Mouse (Mus musculus): ENCODE measurements around the gene Hps4. TPM values are rescaled to one million over a fixed set of nuclear protein-coding genes. Genes with fewer than 3 reads are reported as not detected.

Gene Hps4
- polyA plus RNA-seq, 1 experiment from 2014 or later: 39.1 TPM

DNA sequence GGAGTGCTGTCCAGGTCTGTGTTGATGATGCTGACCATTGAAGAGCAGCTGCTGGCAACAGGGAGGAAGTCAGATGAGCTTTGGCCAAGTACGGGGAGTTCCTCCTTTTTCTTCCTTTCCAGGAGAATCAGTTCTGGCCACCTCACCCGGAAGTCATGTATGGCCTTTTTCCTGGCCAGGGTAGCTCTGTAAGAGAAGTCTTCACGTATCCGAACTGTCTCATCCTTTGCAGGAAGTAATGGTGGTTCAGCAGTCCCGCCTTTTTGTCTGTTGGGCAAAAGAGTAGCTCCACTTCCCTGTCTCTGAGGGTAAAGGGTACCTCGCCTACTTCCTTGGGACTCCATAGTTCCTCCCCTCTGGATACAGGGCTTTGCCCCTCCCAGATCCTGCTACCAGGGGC, 12.6 kb downstream of the Hps4 start:
- ATAC-seq (replicated peaks; ENCODE audit: low FRiP score): no peak
- WGBS: 84% methylated on average over 6 of the region's 6 CpGs

DNA sequence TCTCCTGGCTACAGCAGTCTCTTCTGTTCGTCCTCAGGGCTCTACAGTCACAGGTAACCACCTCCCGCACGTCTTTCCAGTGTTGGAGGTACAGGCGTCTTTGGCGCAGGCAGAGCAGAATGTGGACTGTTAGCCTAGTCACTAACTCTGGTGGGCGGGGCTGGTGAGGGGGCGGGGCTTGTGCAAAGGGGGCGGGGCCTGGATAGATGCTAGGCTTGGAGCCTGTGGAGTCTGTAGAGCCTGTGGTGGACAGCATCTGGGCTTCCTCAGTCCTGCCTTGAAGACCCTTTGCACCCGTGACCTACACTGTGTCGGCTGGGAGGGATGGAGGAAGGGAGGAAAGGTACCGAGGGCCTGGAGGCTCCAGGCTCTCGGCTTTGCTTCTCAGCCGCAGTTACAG, 13.0 kb downstream of the Hps4 start, which contains the start of gene Gm6583:
Gene Gm6583, minus strand, starts transcription at position 124 of the 400 bp plus-strand sequence.
- Histone ChIP-seq H3K4me2 (no peak within 1 kb of the TSS), H3K9ac (no peak within 1 kb of the TSS), H3K4me1 (no peaks in the 10 kb centered on the region), H3K36me3 (peaks cover 60% of the 10 kb centered on the region), H3K4me3 (replicated peaks) (no peak within 1 kb of the TSS), H3K27ac (no peak within 1 kb of the TSS), H3K27me3 (no peaks in the 10 kb centered on the region), H3K9me3 (replicated peaks) (no peaks in the 10 kb centered on the region)
- 62% methylated on average over 13 of the region's 13 CpGs for WGBS
- ATAC-seq (replicated peaks; ENCODE audit: low FRiP score): peak; percentile 22; the same call in 1 of the 2 replicates

More for the DNA sequence above, 12.6 kb downstream of the Hps4 start:
- Histone ChIP-seq H3K4me1 (no peaks in the 10 kb centered on the region), H3K4me3 (replicated peaks) (no peak overlapping the region), H3K4me2 (no peak overlapping the region), H3K36me3 (peaks cover 64% of the 10 kb centered on the region), H3K9me3 (replicated peaks) (no peaks in the 10 kb centered on the region), H3K9ac (no peak overlapping the region), H3K27me3 (no peaks in the 10 kb centered on the region), H3K27ac (no peak overlapping the region)

DNA sequence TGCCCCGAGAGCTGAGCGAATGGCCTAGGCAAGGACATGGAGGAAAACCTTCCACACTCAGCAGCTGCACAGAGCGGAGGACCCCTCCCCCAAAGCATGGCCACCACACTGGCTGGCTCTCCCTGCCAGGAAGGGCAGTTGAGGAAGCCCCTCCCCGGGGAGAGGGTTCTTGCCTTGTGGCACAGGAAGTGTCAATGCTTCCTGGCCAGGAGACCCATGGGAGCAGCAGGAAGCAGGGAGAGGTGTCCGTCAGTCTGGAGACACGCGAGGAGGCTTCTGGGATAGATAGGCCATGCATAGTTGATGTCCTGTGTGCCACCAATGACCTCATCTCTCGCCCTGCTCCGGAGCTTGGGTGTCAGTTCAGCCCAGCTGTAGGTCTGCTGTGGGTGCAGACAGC, 13.4 kb downstream of the Hps4 start:
- Histone ChIP-seq H3K4me2 (no peak overlapping the region), H3K4me3 (replicated peaks) (no peak overlapping the region), H3K27ac (no peak overlapping the region), H3K36me3 (peaks cover 58% of the 10 kb centered on the region), H3K27me3 (no peaks in the 10 kb centered on the region), H3K4me1 (no peaks in the 10 kb centered on the region), H3K9me3 (replicated peaks) (no peaks in the 10 kb centered on the region), H3K9ac (no peak overlapping the region)
- WGBS: 85% methylated on average over 9 of the region's 9 CpGs
- ATAC-seq (replicated peaks; ENCODE audit: low FRiP score): no peak

DNA sequence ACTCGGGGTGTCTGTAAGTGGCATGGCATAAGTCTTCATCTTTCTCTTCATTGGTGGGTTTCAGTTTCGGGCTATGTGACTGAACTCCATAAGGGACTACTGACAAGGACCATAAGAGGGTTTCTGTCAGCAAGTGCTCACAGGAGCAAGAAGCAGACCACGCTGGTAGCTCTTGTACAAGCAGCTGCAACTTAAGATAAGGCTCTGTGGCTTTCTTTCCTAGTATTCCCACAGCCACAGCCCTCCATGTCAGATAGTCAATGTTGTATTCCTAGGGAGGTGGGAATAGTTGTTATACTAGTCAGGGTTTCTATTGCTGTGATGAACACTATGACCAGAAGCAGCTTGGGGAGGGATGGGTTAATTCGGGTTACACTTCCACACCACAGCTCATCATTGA, 16.6 kb downstream of the Hps4 start:
- Histone ChIP-seq H3K9ac (no peak overlapping the region), H3K4me3 (replicated peaks) (no peak overlapping the region), H3K36me3 (peaks cover 56% of the 10 kb centered on the region), H3K27ac (no peak overlapping the region), H3K9me3 (replicated peaks) (no peaks in the 10 kb centered on the region), H3K4me2 (no peak overlapping the region), H3K27me3 (no peaks in the 10 kb centered on the region), H3K4me1 (no peaks in the 10 kb centered on the region)
- 87% methylated on average over 4 of the region's 4 CpGs for WGBS
- no peak for ATAC-seq (replicated peaks; ENCODE audit: low FRiP score)

DNA sequence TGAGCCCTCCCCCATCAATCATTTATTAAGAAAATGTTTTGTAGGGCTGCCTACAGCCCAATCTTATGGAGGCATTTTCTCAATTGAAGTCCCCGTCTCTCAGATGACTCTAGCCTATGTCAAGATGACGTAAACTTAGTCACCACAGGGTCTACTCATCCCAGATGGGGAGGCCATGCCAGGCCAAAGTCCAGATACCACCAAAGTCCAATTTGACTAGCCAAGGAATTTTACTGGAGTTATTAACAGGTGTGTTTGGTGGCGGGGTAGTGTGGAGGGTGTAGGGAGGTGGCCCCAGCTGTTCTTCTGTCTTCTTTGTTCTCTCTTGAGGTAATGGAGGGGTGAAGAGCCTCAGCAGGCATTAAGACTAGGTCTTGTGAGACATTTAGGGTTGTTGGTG, 17.2 kb downstream of the Hps4 start:
- Histone ChIP-seq H3K4me1 (no peaks in the 10 kb centered on the region), H3K27me3 (no peaks in the 10 kb centered on the region), H3K4me3 (replicated peaks) (no peak overlapping the region), H3K36me3 (peaks cover 56% of the 10 kb centered on the region), H3K27ac (no peak overlapping the region), H3K9me3 (replicated peaks) (no peaks in the 10 kb centered on the region), H3K9ac (no peak overlapping the region), H3K4me2 (no peak overlapping the region)
- ATAC-seq (replicated peaks; ENCODE audit: low FRiP score): no peak
- 88% methylated on average over 3 of the region's 3 CpGs for WGBS

DNA sequence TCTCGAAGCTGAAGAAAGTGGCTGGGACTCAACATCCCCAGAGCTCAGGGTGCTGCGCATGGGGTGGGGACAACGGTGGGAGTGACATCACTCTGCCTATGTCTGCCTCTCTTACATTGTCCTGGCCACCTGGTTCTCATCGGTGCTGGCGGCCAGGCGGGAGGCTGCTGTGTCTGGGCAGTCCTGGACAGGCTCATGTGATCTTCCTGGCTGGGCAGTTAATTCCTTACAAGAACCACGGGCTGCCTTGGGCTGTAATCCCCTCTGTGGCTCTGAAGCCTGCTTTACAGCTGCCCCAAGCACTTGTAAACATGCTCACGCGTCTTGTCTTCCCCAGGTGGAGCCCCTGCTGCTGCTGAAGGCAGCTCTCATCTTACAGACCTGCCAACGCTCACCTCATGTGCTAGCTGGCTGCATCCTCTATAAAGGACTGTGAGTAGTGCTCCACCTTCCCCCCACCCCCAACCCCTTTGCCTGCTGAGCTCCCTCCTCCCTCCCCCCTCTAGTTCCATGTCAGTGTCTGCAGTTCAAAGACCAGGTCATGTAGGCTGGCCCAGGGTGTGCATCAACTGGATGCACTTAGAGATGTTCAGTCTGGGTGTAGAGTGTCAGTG, 21.4 kb downstream of the Hps4 start:
- Histone ChIP-seq H3K27ac (no peak overlapping the region), H3K4me2 (no peak overlapping the region), H3K4me3 (replicated peaks) (no peak overlapping the region), H3K4me1 (no peaks in the 10 kb centered on the region), H3K27me3 (no peaks in the 10 kb centered on the region), H3K9me3 (replicated peaks) (no peaks in the 10 kb centered on the region), H3K36me3 (peaks cover 69% of the 10 kb centered on the region), H3K9ac (no peak overlapping the region)
- ATAC-seq (replicated peaks; ENCODE audit: low FRiP score): no peak
- 58% methylated on average over 10 of the region's 10 CpGs for WGBS

DNA sequence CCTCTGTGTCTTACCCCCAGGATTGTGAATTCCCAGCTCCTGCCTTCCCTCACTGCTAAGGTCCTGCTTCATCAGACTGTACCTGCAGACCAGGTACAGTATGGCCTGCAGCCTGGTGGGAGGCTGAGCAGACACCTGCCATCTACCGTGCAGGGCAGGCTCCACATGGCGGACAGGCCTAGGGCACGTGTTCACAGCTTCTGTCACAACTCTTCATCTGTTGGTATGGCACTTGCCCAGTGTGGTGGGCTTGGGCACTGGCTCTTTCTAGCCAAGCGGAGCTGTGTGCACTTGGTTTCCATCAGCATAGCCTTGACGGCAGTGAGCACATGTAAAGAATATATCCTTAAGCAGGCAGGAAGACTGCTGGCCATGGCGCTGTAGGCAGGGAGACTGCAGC, 24.0 kb downstream of the Hps4 start:
- H3K4me3 ChIP-seq (replicated peaks): no peak overlapping the region
- H3K9me3 ChIP-seq (replicated peaks): no peaks in the 10 kb centered on the region
- H3K9ac ChIP-seq: no peak overlapping the region
- H3K27ac ChIP-seq: no peak overlapping the region
- no peaks in the 10 kb centered on the region for H3K4me1 ChIP-seq
- H3K36me3 ChIP-seq: peaks cover 87% of the 10 kb centered on the region
- ATAC-seq (replicated peaks; ENCODE audit: low FRiP score): no peak
- H3K27me3 ChIP-seq: no peaks in the 10 kb centered on the region
- no peak overlapping the region for H3K4me2 ChIP-seq
- 96% methylated on average over 6 of the region's 6 CpGs for WGBS

DNA sequence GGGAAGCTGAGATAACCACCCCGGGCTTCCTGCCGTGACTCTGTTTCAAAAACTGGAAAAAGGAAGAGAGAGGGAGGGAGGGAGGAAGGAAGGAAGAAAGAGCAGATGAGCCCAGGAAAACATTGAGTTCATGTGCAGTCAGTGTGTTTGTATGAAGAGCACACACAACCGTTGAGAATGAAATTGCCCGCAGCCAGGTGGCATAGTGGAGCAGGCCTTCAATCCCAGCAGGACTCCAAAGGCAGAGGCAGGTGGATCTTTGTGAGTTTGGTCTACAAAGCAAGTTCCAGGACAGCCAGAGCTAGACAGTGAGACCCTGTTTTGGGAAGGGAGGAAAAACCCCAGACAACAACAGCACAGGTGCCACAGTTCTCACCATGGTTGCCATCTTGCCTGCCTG, 24.5 kb downstream of the Hps4 start:
- no peak overlapping the region for H3K4me2 ChIP-seq
- H3K27ac ChIP-seq: no peak overlapping the region
- H3K9me3 ChIP-seq (replicated peaks): no peaks in the 10 kb centered on the region
- no peaks in the 10 kb centered on the region for H3K4me1 ChIP-seq
- WGBS: 88% methylated on average over 4 of the region's 4 CpGs
- no peak overlapping the region for H3K4me3 ChIP-seq (replicated peaks)
- no peak overlapping the region for H3K9ac ChIP-seq
- H3K27me3 ChIP-seq: no peaks in the 10 kb centered on the region
- no peak for ATAC-seq (replicated peaks; ENCODE audit: low FRiP score)
- peaks cover 87% of the 10 kb centered on the region for H3K36me3 ChIP-seq

DNA sequence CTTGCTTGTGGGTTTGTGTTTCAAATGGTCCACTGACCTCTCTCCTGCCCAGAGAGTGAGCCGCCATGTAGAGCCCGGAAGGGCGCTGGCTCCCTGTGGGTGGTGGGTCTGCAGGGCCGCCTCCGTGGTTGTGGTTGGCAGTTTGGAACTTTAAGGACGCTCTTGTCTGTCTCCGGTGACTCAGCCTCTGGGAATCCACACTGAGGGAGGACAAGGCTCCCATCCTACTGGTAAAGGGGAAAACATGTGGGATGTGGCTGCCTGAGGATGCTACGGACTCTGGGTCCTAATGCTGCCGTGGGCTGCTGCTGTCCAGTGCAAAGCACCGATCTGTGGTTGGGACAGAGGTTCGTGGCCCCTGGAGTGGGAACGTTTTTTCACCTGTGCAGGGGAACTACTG, 25.0 kb downstream of the Hps4 start:
- Histone ChIP-seq H3K4me3 (replicated peaks) (no peak overlapping the region), H3K9ac (no peak overlapping the region), H3K4me2 (no peak overlapping the region), H3K9me3 (replicated peaks) (no peaks in the 10 kb centered on the region), H3K36me3 (peaks cover 86% of the 10 kb centered on the region), H3K4me1 (no peaks in the 10 kb centered on the region), H3K27ac (no peak overlapping the region), H3K27me3 (no peaks in the 10 kb centered on the region)
- no peak for ATAC-seq (replicated peaks; ENCODE audit: low FRiP score)
- 88% methylated on average over 12 of the region's 12 CpGs for WGBS

DNA sequence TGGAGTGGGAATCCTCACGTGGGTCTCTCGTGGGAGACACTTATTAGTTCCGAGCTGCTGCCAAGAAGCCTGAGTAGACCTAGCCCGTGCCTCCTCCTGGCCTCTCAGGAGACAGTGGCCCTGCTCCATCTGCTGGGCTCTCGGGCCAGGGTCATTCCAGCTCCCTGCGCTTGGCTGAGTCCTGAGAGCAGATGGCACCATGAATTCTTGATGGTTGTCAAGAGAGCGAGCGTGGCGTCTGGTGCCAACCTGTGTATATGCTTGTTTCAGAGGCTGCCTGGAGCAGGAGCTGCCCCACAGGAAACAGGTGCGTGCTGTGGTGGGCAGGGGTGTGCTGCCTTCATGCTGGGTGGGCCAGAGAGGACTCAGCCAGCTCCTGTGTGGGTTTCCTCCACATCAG, 25.8 kb downstream of the Hps4 start:
- no peaks in the 10 kb centered on the region for H3K27me3 ChIP-seq
- peaks cover 86% of the 10 kb centered on the region for H3K36me3 ChIP-seq
- H3K4me1 ChIP-seq: no peaks in the 10 kb centered on the region
- WGBS: 94% methylated on average over 10 of the region's 10 CpGs
- no peak overlapping the region for H3K4me3 ChIP-seq (replicated peaks)
- H3K9ac ChIP-seq: no peak overlapping the region
- no peak overlapping the region for H3K27ac ChIP-seq
- no peaks in the 10 kb centered on the region for H3K9me3 ChIP-seq (replicated peaks)
- ATAC-seq (replicated peaks; ENCODE audit: low FRiP score): no peak
- H3K4me2 ChIP-seq: no peak overlapping the region

DNA sequence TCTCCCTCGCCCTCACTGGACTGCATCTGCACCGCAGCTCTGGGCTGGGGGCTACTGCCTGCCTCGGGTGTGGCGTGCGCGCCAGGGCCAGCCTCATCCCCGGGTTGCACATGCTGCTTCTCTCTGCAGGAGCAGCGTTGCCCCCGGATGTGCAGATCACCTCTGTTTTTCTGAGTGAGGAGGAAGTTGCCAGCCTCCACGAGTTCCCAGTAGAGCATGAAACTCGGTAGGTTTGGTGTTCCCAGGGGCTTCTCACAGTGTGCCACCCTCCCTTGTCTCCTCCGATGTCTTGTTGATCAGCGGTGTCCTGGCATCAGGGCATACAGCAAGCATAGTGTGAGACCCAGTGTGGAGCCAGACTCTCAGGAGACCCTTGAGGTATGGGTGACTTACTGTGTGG, 26.4 kb downstream of the Hps4 start:
- ATAC-seq (replicated peaks; ENCODE audit: low FRiP score): no peak
- H3K27me3 ChIP-seq: no peaks in the 10 kb centered on the region
- no peak overlapping the region for H3K4me2 ChIP-seq
- H3K27ac ChIP-seq: no peak overlapping the region
- no peaks in the 10 kb centered on the region for H3K4me1 ChIP-seq
- peaks cover 86% of the 10 kb centered on the region for H3K36me3 ChIP-seq
- H3K4me3 ChIP-seq (replicated peaks): no peak overlapping the region
- no peak overlapping the region for H3K9ac ChIP-seq
- no peaks in the 10 kb centered on the region for H3K9me3 ChIP-seq (replicated peaks)
- 91% methylated on average over 13 of the region's 13 CpGs for WGBS

DNA sequence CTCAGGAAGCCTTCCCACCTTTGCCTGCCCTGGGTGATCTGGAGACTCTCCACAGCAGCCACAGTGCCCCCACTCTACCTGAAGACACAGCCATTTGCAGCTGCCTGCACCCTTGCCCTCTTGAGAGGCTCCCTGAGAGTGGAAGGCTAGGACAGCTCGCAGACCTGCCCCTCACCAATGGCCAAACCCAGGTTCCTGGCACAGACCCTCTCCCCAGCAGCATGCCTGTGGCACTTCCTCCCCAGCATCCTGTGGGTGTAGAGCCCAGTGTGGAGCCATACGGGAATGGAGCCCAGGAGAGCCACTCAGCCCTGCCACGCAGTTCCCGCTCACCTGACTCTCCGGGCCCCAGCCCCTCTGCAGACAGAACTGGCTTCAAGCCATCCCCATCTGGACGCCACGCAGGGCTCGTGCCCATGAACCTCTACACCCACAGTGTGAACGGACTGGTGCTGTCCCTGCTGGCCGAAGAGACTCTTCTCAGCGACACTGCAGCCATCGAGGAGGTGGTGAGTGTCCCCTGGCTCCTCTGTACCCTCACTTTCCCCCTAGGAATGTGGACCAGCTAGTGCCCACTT, 27.4 kb downstream of the Hps4 start:
- ATAC-seq (replicated peaks; ENCODE audit: low FRiP score): no peak
- no peak overlapping the region for H3K4me2 ChIP-seq
- no peak overlapping the region for H3K4me3 ChIP-seq (replicated peaks)
- no peak overlapping the region for H3K27ac ChIP-seq
- no peak overlapping the region for H3K9ac ChIP-seq
- H3K9me3 ChIP-seq (replicated peaks): no peaks in the 10 kb centered on the region
- H3K36me3 ChIP-seq: peaks cover 87% of the 10 kb centered on the region
- no peaks in the 10 kb centered on the region for H3K27me3 ChIP-seq
- H3K4me1 ChIP-seq: no peaks in the 10 kb centered on the region
- 91% methylated on average over 12 of the region's 12 CpGs for WGBS

DNA sequence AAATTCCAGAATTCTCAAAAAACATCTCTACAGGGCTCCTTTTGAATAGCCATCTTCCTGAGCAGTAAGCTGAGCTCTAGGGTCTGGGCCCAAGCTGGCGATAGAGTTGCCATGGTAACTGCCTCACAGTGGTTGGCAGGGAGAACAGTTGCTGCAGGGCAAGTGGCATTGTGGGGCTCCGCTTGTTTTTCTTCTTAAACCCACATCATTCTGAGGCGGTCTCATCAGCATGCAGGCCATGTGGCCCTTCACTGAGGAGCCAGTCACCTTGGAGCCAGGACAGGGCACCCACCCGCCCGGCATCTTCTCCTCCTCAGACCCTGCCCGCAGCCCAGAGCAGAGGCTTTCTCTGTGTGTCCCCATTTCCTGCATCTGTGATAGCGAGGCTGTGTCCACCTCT, 29.1 kb downstream of the Hps4 start:
- Histone ChIP-seq H3K27ac (no peak overlapping the region), H3K4me3 (replicated peaks) (no peak overlapping the region), H3K9ac (no peak overlapping the region), H3K4me2 (no peak overlapping the region), H3K27me3 (no peaks in the 10 kb centered on the region), H3K4me1 (no peaks in the 10 kb centered on the region), H3K36me3 (peaks cover 85% of the 10 kb centered on the region), H3K9me3 (replicated peaks) (no peaks in the 10 kb centered on the region)
- no peak for ATAC-seq (replicated peaks; ENCODE audit: low FRiP score)
- 83% methylated on average over 7 of the region's 7 CpGs for WGBS

Data from kidney, embryonic 15.5 days (tissue).